Mouse (Mus musculus) cerebellum, adult (tissue): Measurements from ENCODE around the gene Rnf10.

Experiments used
- ATAC-seq: cut with Nextera tagmentation; 2 replicates; pipeline ENCODE4 v1.9.2; 2017; ENCODE audit warnings: mild to moderate bottlenecking, moderate library complexity, mixed read lengths; ENCODE audit not compliant: insufficient number of reproducible peaks, low FRiP score, low TSS enrichment

Gene Rnf10

DNA sequence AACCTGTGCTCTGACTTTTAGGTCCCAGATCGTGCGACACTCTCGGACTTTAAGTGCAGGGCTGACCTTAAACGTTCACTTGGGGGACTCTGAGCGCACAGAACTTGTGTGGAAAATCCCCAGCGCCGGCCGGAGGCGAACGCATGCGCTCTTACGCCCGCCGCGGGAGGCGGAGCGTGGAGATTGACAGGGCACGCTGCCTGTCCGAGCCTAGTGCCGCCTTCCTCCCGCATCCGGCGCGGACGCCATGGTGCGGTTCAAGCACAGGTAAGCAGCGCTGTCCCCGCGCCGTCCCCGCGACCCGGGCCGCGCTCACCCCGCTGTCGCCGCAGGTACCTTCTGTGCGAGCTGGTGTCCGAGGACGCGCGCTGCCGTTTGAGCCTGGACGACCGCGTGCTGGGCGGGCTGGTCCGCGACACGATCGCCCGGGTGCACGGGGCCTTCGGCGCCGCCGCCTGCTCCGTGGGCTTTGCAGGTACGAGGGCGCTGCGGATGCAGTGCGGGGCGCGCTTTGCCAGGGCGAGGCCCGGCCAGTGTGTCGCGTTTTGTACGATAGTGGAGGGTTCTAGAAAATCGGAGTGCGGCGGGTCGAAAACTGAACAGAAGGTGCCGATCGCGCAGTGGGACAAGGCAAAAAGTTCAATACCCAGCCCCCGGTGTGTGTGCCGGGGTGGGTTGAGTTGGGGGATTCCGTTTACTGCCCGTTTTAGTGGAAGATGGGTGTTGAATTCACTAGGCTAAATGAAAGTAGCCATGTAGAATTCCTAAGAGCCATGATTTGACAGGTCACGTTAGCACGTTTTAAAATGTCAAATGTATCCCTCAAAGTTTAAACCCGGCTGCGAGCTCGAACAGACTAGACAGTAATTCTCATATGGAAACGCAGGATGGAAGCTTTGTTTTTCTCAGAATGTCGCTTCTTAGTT is 34.6 kb downstream of the Rnf10 start:
- peak; percentile 85; the same call in 1 of the 2 replicates for ATAC-seq

DNA sequence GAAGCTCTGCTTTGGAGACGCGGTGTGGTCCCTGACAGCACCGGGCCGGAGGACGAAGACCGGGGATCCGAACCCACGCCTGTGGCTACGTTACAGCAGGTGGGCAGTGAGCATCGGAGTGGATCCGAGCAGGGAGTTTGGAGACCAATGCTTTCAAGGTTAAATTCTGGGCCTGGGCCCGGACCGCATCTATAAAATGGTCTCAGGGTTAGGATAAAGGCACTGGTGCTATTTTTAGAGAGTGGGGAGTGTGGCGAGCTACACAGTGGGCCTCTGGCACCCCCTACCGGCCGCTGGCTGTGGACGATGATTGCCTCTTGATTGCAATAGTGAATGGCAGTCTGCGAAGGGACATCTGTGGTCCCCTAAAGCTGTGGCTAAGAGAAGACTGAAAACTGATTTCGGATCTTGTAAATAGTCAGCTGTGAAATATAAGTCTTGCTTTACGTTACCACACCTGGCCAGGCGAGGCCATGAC is 36.9 kb downstream of the Rnf10 start, which contains the start of gene Pop5:
Gene Pop5 (plus strand): TSS at position 51 of the 478 bp plus-strand sequence.
- peak; percentile 60; the same call in 1 of the 2 replicates for ATAC-seq

DNA sequence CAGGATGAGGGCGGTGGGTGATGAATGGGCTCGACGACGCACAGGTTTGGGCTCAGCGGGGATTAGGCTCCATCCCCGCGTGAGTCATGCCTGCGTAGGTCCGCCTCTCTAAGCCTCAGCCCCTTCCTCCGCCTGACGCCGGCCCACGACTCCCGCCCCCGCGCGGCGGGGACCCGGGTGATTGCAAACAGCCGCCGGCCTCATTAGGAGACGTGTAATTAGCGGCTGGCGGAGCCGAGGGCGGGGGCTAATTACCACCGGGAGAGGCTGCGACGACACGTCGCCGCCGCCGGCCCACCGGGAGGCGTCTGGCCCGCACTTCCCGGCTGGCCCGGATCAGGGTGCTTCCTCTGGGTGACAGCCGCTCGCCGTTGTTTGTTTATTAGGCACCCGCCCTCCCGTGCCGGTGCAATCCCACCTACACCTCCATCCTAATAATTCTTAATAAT is 37.4 kb downstream of the Rnf10 start:
- ATAC-seq: no peak

DNA sequence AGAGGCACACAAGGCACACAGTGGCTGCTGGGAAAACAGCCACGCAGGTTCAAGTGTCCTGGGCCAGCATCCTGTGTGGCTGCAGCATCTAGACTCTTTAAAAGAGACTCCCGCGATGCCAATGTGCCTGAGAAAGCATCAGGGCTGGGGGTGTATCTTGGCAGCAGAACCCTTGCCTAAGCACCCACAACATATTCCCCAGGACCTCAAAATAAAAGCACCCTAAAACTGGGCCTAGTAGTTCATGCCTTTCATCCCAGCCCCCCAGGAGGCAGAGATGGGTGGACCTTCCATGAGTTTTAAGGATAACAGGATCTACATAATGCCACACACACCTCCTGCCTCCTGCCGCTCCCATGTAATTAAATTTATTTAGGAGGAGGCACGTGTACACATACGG is 38.2 kb downstream of the Rnf10 start:
- no peak for ATAC-seq

DNA sequence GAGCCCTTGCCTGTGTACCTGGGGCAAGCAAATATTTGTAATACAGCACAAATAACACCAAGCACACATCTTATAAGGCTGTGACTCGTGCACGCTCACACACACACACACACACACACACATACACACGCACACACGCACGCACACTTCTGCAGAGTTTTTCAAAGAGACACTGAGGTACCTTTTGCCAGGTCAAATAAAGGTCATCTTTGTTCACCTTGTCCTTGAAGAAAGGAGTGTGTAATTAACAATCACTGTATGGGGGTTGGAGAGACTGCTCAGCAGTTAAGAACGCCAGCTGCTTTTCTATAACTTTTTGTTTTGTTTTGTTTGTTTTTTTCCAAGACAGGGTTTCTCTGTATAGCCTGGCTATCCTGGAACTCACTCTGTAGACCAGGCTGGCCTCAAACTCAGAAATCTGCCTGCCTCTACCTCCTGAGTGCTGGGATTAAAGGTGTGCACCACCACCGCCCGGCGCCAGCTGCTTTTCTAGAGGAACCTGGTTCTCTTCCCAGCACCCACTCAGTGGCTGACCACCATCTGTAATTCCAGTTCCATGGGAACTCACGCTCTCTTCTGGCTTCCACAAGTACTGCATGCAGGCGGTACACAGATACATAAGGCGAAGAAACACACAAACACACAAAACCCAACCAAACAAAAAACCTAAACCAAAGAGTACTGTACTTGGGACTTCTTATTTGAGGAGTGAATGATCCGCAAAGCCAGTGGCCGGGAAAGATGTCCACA is 39.5 kb downstream of the Rnf10 start:
- no peak for ATAC-seq

DNA sequence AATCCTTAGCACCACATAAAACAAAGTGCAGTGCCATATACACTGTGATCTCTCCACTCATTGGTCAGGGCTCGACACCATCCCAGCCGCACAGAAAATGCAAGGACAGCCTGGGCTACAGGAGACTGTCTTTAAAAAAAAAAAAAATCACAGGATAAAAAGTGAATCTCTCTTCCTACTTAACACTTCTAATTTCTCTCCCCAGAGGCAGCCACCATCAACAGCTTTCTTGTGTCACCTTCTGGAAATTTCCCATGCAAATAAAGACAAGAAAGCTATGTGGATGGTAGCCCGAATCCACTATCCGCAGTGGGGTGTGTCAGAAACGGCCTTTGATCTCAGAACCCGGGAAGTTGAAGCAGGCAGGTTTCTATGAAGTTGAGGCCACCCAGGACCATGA is 40.2 kb downstream of the Rnf10 start:
- ATAC-seq: no peak

DNA sequence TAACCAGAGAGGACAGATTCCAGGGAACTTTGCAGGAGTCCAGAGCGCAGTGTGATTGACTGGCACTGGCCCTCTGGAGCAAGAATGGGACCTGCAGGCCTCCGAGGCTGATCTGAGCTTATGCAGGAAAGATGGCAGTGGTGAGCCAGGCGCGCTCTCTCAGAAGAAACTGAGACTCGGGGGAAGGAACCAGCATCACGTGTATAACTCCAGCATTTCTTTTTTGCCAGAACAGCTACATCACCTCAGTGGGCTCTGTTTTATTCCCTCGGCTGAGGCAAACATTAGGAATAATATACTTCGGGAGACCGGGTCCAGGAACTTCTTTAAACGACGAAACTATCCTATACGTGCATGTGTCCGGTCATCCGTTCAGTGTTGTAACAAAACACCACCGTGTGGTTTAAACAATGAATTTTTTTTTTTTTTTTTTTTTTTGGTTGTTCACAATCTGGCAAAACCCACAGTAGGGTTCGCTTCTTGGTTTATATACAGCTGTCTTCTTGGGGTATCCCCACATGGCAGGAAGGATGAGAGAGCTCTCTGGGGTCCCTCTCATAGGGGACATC is 41.1 kb downstream of the Rnf10 start:
- ATAC-seq: no peak

DNA sequence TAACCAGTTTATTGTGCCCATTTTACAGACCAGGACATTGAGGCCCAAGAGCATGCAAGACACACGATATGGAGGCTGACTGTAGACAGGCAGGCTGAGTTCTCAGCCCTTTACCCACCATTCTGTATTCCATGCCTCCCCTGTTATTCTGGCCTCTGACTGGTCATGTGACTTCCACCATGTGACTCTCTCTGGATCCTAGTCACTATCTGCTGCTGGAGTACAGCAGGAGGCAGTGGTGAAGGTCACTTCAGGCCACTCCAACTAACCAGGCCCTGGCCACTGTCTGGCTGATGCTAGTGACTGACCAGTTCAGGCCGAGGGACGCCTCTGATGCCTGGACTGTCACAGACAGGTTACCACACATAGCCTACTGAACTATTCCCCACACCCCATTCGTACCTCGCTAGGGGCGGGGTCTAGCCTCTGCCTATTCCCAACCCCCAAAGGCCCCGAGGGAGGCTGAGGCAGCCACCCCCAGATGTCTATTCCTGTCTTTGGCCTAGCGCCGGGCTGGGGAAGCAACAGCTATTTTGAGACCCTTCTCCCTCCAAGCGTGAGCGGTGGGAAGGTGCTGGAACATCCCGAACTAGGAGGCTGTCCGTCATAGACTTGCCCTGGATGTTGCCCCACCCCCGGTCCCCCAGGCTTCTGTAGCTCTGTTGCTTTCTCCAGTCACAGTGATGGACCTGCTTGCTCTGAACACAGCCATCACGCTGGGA is 41.7 kb downstream of the Rnf10 start:
- ATAC-seq: no peak

DNA sequence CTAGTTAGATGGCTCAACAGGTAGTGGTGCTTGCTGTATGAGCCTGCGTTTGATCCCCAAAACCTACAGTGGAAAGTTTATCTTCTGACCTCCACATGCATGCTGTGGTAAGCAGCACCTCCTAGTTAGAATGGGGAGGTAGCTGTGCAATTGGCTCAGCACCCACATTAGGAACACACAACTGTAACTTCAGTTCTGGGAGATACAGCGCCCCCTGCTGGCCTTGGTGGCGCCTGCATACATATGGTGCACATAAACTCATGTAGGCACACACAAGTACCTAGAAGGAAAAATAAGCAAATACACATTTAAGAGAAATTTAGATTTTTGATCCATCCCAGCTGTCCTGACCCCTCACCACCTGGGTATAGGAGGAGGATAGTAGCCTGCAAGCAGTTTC is 50.2 kb downstream of the Rnf10 start:
- no peak for ATAC-seq

DNA sequence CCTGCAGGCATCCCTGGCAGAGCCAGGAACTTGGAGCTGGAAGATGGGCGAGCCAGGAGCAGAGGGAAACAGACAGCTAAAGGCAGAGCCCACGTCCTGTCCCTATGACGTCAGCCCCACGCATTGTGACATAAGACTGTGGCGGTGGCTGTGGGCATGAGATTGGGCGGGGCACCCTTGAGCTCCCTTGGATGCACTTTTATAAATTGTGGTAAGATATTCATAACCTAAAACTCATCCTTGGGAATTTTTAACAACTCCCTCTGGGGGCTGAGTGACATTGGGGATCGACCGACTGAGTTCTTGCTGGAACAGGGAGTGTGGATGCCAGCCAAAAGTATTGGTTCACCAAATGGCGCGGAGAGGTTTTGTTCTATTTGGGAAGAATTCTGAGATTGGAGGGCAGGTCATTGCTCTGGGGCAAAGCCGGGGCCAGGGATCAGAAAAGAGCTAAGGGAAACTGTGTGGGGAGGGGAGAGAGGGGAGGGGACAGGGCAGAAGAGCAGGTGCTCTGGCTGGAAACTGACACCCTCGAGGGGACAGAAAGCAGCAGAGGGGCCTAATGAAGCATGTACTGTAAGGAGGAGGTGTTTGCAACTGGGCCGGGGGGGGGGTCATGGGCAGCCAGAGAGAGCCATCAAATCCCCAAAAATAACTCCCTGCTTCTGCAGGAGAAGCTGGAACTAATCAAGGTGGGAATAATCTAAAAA is 51.6 kb downstream of the Rnf10 start:
- peak; percentile 36; the same call in 1 of the 2 replicates for ATAC-seq

DNA sequence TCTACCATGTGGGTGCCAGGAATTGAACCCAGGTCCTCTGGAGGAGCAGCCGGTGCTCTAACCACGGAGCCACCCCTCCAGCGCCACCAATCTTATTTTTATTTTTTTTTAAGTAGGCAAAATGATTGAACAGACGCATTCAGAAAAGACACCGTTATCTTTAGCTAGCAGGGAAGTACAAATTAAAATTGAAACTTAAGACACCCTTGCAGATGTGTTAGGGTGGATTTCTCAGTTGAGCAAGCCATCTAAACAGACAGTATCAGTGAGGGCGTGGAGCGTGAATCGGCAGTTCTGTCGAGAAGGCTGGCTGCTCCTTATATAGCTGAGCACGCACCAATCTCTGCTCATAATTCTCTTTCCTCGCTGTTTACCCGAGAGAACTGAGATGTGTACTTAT is 54.7 kb downstream of the Rnf10 start:
- no peak for ATAC-seq

DNA sequence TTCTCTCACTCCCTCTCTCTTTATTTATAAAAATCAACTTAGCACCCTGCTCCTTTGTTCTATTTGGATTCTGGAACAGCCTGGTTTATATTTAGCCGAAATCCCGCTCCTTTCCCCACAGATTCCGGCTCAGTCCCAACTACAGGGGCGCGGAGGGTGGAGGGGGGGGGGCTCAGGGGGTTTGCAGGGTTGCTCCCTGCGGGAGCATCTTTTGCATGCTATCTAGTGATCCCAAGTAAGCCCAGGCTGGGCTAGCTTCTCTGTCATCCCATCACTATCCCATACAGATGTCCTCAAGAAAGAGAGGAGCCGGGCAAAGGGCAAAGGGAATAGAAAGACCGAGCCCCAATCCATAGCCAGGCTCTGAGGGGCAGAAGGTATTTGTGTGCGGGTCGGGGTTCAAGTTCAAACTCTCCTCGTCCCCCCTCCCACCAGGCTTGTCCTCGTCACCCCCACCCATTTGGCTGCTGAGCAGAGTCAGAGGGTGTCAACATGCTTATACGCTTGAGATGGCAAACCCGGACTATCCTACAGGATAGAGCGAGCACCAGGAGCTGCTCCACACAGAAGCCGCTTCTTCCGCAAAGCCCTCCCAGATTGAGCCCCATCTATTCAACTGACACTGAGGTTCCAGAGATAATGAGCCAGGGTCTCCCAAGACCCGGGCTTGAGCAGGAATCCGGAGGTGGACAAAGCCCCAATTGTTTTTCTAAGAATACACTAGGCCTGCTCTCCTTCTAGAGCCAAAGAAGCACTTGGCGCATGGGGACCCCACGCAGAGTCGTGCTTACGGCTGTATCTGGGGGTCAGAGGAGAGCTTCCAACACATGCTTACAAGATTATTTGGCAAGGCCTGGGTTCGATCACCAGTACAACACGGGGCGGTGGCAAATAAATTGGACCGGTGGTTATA is 57.2 kb downstream of the Rnf10 start:
- no peak for ATAC-seq

DNA sequence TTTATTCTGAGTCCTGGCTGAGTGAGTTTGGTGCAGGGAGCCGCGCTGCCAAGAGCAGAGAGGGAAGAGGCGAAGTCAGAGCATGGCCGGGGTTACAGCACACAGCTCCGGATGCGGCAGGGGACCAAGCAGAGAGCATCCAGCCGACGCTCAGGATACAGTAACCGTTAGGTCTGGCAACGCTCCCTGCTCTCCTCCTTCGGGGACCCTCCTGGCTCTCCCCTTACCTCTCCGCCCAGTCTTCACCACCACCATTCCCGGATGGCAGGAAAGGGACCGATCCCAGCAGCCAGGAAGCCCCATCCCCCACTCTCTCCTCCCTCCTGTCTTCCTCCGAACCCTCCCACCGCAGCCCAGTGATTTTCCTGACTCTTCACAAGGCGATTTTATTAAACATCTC is 57.8 kb downstream of the Rnf10 start:
- peak; percentile 74; the same call in 1 of the 2 replicates for ATAC-seq

DNA sequence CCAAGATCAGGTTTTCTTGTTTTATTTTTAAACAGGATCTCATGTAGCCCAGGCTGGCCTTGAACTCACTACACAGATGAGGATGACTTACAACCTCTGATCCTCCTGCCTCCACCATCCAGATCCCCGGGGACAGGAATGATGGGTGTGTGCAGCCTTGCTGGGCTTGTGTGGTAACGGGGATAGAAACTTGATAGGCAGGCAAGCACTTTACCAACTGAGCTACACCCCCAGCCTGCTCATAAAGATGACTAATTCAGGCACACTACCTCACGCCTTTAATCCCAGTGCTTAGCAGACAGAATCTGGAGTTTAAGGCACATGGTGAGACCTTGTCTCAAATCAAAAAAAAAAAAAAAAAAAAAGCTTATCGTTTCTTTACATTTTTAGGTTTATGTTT is 59.8 kb downstream of the Rnf10 start:
- ATAC-seq: no peak

DNA sequence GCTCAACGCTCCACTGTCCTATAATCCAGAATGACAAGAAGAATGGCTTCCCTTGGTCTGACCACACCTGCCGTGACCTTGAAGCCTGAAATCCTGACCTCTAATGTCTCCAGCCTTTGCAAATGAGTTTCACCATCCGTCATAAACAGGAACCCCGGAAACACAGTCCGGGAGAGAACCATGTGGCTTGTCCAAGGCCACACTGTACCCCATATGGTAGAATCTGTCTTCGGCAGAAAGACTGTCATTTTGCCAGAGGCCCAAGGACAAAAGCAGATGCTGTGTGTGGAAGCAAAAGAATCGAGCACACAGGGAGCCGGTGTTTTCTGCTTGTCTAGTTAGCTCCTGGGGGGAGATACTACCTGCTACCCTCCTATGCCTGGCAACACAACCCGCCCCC is 60.2 kb downstream of the Rnf10 start:
- ATAC-seq: no peak

DNA sequence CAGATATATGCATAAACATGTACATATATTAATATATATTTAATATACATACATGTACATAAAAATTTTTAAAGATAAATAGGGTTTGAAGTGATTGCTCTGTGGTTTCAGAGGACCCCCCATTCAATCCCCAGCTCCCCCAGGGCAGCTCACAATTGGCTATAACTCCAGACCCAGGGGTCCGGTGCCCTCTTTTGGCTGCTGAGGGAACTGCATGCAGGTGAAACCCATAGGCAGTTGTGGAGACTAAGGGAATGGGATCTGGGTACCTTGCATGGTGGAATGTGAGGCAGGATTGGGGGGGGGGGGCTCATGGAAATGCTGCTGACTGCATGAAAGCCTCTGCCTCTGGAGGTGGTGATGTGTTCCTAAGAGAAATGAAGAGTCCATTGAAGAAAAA is 62.3 kb downstream of the Rnf10 start:
- ATAC-seq: no peak

DNA sequence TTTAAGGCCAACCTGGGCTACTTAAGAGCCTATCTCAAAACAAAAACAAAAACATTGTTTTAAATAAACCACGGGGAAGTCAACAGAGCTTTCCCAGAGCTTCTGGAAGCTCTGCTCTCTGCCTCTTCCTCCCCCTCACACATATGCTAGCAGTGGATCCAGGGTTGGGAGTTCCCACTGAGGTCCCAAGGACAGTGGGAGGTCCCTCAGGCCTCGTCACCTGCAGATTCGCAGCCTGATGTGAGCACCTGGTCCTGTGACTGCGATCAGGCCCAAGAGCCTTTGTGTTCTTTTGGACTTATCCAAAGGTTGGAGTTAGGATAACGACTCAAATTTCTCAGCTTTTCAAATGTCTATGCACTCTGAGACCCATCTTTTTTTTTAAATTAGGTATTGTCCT is 64.1 kb downstream of the Rnf10 start:
- no peak for ATAC-seq

DNA sequence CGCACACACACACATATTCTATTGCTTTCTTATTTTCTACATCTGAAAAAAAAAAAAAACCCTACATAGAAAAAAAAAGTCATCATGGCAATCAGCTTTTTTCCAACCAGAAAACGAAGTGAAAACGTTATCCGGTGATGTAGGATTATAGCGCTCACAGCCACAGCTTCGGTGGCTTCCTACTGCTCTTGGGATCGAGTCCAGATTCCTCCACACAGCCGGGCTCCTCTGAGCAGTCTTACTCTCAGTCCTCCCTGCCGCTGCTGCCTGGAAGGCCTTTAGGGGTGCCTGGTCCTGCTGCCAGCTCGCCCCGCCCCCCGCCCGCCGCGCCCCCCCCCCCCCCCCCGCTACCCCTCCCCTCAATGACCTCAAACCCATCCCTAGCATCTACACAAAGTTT is 64.8 kb downstream of the Rnf10 start:
- no peak for ATAC-seq

DNA sequence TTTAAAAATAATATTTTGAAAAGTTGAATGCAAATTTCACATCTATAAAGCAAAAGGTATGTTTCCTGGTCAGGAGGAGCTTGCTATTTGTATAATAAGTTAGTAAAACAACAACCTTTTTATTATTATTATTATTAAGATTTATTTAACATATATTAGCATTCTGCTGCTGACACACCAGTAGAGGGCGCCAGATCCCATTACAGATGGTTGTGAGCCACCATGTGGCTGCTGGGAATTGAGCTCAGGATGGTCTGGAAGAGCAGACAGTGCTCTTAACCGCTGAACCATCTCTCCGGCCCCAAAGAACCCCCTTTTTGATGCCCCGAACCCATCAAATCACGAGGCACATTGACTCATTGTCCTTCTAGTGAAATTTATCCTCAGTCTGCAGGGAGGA is 65.5 kb downstream of the Rnf10 start:
- ATAC-seq: no peak
